Mouse (Mus musculus) layer of hippocampus, adult 9-11 months (tissue): ENCODE results near the gene Tmem151b.

Experiments
- DNase-seq: peaks from one replicate; pipeline ENCODE4 v3.0.0; 2022

The Tmem151b gene

GRCm38 (mm10) chr17:45563216-45563615, 13.7 kb upstream of the Tmem151b start:
- no peak for DNase-seq

- no peak for DNase-seq
These were observed 10.5 kb upstream of the Tmem151b start for GRCm38 (mm10) chr17:45559732-45560525.

GRCm38 (mm10) chr17:45557998-45558862, 8.8 kb upstream of the Tmem151b start:
- DNase-seq: no peak

- no peak for DNase-seq
These were observed 7.9 kb upstream of the Tmem151b start for GRCm38 (mm10) chr17:45557246-45557824.

GRCm38 (mm10) chr17:45556514-45557245, 7.2 kb upstream of the Tmem151b start:
- DNase-seq: no peak

GRCm38 (mm10) chr17:45556107-45556489, 6.6 kb upstream of the Tmem151b start:
- no peak for DNase-seq

GRCm38 (mm10) chr17:45555452-45556106, 6.1 kb upstream of the Tmem151b start, which contains the start of gene Nfkbie:
Gene Nfkbie (plus strand): TSS chr17:45555703.
- DNase-seq: peak; percentile 92

- no peak for DNase-seq
These were observed 4.9 kb upstream of the Tmem151b start for GRCm38 (mm10) chr17:45554420-45554819.

GRCm38 (mm10) chr17:45553065-45553464, 3.6 kb upstream of the Tmem151b start:
- DNase-seq: no peak

GRCm38 (mm10) chr17:45551816-45552451, 2.5 kb upstream of the Tmem151b start:
- DNase-seq: no peak

GRCm38 (mm10) chr17:45551249-45551796, 1.8 kb upstream of the Tmem151b start:
- DNase-seq: no peak

- no peak for DNase-seq
These were observed 776 bp upstream of the Tmem151b start for GRCm38 (mm10) chr17:45550253-45550652.

- DNase-seq: no peak
These were observed 650 bp downstream of the Tmem151b start for GRCm38 (mm10) chr17:45548541-45549512.

- DNase-seq: no peak
These were observed 1.9 kb downstream of the Tmem151b start for GRCm38 (mm10) chr17:45547461-45548190.

GRCm38 (mm10) chr17:45546941-45547340, 2.5 kb downstream of the Tmem151b start:
- no peak for DNase-seq

GRCm38 (mm10) chr17:45545278-45545961, 4.1 kb downstream of the Tmem151b start:
- no peak for DNase-seq

- DNase-seq: no peak
These were observed 4.6 kb downstream of the Tmem151b start for GRCm38 (mm10) chr17:45544873-45545277.

GRCm38 (mm10) chr17:45544001-45544872, 5.2 kb downstream of the Tmem151b start:
- no peak for DNase-seq
